Mouse (Mus musculus): ENCODE data around the gene Gm10330. TPM values are rescaled to one million over a fixed set of nuclear protein-coding genes. Genes with fewer than 3 reads are reported as not detected.
"Not testable (repeated sequence)": the region's sequence is repeated elsewhere in the genome, so short reads cannot be mapped to it uniquely, and the experiment has no call there.

Gene Gm10330
- polyA plus RNA-seq (2015; fragmentation: Nextera tagmentation; extraction: Ambion mirVana), result 0.42 and 0.61 TPM in 2 replicates

GRCm38 (mm10) chr12:23780165-23780564, at the start of gene Gm10330:
Gene Gm10330 (minus strand): TSS chr12:23780265.
- 89% methylated on average over 1 of the region's 1 CpGs for WGBS
- H3K4me1 ChIP-seq (ENCODE audit: insufficient read depth, low read length), result not testable (repeated sequence)

GRCm38 (mm10) chr12:23800776-23801175, 20.7 kb upstream of the Gm10330 start:
- not testable (repeated sequence) for H3K27me3 ChIP-seq (ENCODE audit: insufficient read depth, low read length); H3K36me3 ChIP-seq (ENCODE audit: insufficient read depth, low read length); ATAC-seq (ENCODE audit: low FRiP score, low TSS enrichment); H3K9ac ChIP-seq (replicated peaks; ENCODE audit: low read length); H3K4me2 ChIP-seq (replicated peaks; ENCODE audit: low read depth, low read length); H3K27ac ChIP-seq (ENCODE audit: low read length); H3K9me3 ChIP-seq (ENCODE audit: low read length); H3K4me1 ChIP-seq (ENCODE audit: insufficient read depth, low read length)
- WGBS, result 21% methylated on average over 27 of the region's 43 CpGs
- H3K4me3 ChIP-seq (ENCODE audit: low read length), result peak overlapping the region; percentile 20; the same call in 1 of the 2 replicates

More at GRCm38 (mm10) chr12:23780165-23780564, at the start of gene Gm10330:
- H3K36me3 ChIP-seq (ENCODE audit: insufficient read depth, low read length); H3K9ac ChIP-seq (replicated peaks; ENCODE audit: low read length); H3K4me2 ChIP-seq (replicated peaks; ENCODE audit: low read depth, low read length); ATAC-seq (ENCODE audit: low FRiP score, low TSS enrichment); H3K9me3 ChIP-seq (ENCODE audit: low read length); H3K4me3 ChIP-seq (ENCODE audit: low read length); H3K27ac ChIP-seq (ENCODE audit: low read length); H3K27me3 ChIP-seq (ENCODE audit: insufficient read depth, low read length): not testable (repeated sequence)

GRCm38 (mm10) chr12:23800366-23800765, 20.3 kb upstream of the Gm10330 start:
- H3K27ac ChIP-seq (ENCODE audit: low read length); H3K36me3 ChIP-seq (ENCODE audit: insufficient read depth, low read length); H3K27me3 ChIP-seq (ENCODE audit: insufficient read depth, low read length); H3K4me2 ChIP-seq (replicated peaks; ENCODE audit: low read depth, low read length); ATAC-seq (ENCODE audit: low FRiP score, low TSS enrichment); H3K9ac ChIP-seq (replicated peaks; ENCODE audit: low read length); H3K4me1 ChIP-seq (ENCODE audit: insufficient read depth, low read length); H3K9me3 ChIP-seq (ENCODE audit: low read length): not testable (repeated sequence)
- peak overlapping the region; percentile 20 for H3K4me3 ChIP-seq (ENCODE audit: low read length)
- 10% methylated on average over 35 of the region's 48 CpGs for WGBS
